Mouse (Mus musculus) heart, embryonic 16.5 days (tissue): Measurements from ENCODE around the gene Nploc4. TPM values are rescaled to one million over a fixed set of nuclear protein-coding genes. Genes with fewer than 3 reads are reported as not detected.

Experiments
- ATAC-seq: fragments of 200-750 bp; cut with Nextera tagmentation; replicated peaks from 2 replicates; pipeline ENCODE4 v1.8.0; 2017; ENCODE audit warnings: moderate number of reproducible peaks; ENCODE audit not compliant: insufficient read depth, low FRiP score; ENCODE audit errors: extremely low read depth
- H3K27ac ChIP-seq: fragments of 300-500 bp; sonication (generic); 2 replicates; pipeline ENCODE4 v1.5.1; 2014; ENCODE audit warnings: mild to moderate bottlenecking, low read length, control low read depth, moderate library complexity
- H3K27me3 ChIP-seq: fragments of 300-500 bp; sonication (generic); 2 replicates; pipeline ENCODE4 v1.6.1; 2014; ENCODE audit warnings: low read length, mixed read lengths; ENCODE audit not compliant: control insufficient read depth, insufficient read depth
- H3K36me3 ChIP-seq: fragments of 300-500 bp; sonication (generic); 2 replicates; pipeline ENCODE4 v1.6.1; 2014; ENCODE audit not compliant: control insufficient read depth, insufficient read depth
- H3K4me1 ChIP-seq: fragments of 300-500 bp; sonication (generic); 2 replicates; pipeline ENCODE4 v1.6.1; 2014; ENCODE audit warnings: low read length, mixed read lengths; ENCODE audit not compliant: control insufficient read depth, insufficient read depth
- H3K4me2 ChIP-seq: fragments of 300-500 bp; sonication (generic); 2 replicates; pipeline ENCODE4 v1.6.1; 2014; ENCODE audit warnings: low read depth, mild to moderate bottlenecking, control low read depth, low read length
- H3K4me3 ChIP-seq: fragments of 300-500 bp; sonication (generic); 2 replicates; pipeline ENCODE4 v1.5.1; 2014; ENCODE audit warnings: mild to moderate bottlenecking, control low read depth, low read length
- H3K9ac ChIP-seq: fragments of 300-500 bp; sonication (generic); 2 replicates; pipeline ENCODE4 v1.6.1; 2014; ENCODE audit warnings: low read length, control low read depth
- H3K9me3 ChIP-seq: fragments of 300-500 bp; sonication (generic); replicated peaks from 2 replicates; pipeline ENCODE4 v1.6.1; 2016; ENCODE audit warnings: low read length; ENCODE audit not compliant: control insufficient read depth
- WGBS: fragments of 180-500 bp; shearing (Covaris S2); extraction: QIAGEN DNeasy Blood & Tissue Kit; methylation state at CpG from one replicate; pipeline ENCODE4 v1.1.7; 2014; 5-methylcytosine and 5-hydroxymethylcytosine counted together
- microRNA-seq: library from miRNA; unstranded; fragments of <30 nt; microRNA quantifications from one replicate; pipeline ENCODE4, GENCODE M21; 2017
- polyA plus RNA-seq: library from polyadenylated mRNA; unstranded; fragments of >200 nt; fragmentation: Nextera tagmentation; extraction: Ambion mirVana; gene quantifications from 2 replicates; pipeline ENCODE4 v1.2.1, GENCODE M21; 2015

Nploc4 gene
- polyA plus RNA-seq, 1 experiment from 2014 or later, result 26.7 TPM

GRCm38 (mm10) chr11:120342656-120343160, 94.8 kb downstream of the Nploc4 start:
- Histone ChIP-seq H3K9me3 (no peaks in the 10 kb centered on the region; the same call in 1 of the 2 replicates), H3K4me3 (no peak overlapping the region), H3K27me3 (no peaks in the 10 kb centered on the region), H3K9ac (no peak overlapping the region), H3K4me1 (peaks cover 3% of the 10 kb centered on the region), H3K36me3 (peaks cover 10% of the 10 kb centered on the region), H3K27ac (no peak overlapping the region), H3K4me2 (no peak overlapping the region)
- ATAC-seq, result no peak
- WGBS, result 91% methylated on average over 5 of the region's 5 CpGs

- WGBS, result 92% methylated on average over 4 of the region's 4 CpGs
- no peak overlapping the region for H3K27ac ChIP-seq
- H3K9ac ChIP-seq, result no peak overlapping the region
- no peak overlapping the region for H3K4me3 ChIP-seq
- H3K4me1 ChIP-seq, result peaks cover 3% of the 10 kb centered on the region
- H3K36me3 ChIP-seq, result peaks cover 7% of the 10 kb centered on the region
- ATAC-seq, result no peak
- no peaks in the 10 kb centered on the region; the same call in 1 of the 2 replicates for H3K9me3 ChIP-seq
- H3K4me2 ChIP-seq, result no peak overlapping the region
- no peaks in the 10 kb centered on the region for H3K27me3 ChIP-seq
Measured at GRCm38 (mm10) chr11:120341661-120342060, 95.8 kb downstream of the Nploc4 start.

DNA sequence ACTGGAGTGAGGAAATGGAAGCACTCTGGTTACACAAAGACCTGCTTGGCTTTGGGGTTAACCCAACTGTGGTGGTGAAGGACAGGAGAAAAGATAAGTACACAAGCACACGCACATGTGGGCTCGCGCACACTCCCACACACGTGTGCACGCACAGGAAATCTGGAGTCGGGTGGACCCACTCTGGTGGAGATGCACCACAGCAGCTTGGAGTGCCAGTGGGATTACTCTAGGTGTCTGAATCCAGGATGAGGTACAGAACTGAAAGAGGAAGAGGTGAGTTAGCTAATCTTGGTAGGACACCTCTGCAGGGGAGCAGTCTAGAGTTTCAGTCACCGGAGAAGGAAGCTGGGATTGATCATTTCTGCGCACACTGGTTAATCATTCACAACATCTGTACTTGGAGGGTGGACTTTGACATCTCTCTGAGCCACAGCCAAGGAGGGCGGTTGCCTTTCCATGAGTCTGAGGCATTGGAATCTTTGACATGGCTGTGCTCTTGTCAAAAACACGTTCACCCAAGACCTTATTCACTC, 97.5 kb downstream of the Nploc4 start:
- Histone ChIP-seq H3K4me1 (no peaks in the 10 kb centered on the region), H3K4me3 (no peak overlapping the region), H3K9me3 (no peaks in the 10 kb centered on the region; the same call in 1 of the 2 replicates), H3K27ac (no peak overlapping the region), H3K4me2 (no peak overlapping the region), H3K9ac (no peak overlapping the region), H3K36me3 (peaks cover 2% of the 10 kb centered on the region; the same call in 1 of the 2 replicates), H3K27me3 (no peaks in the 10 kb centered on the region)
- no peak for ATAC-seq
- WGBS, result 86% methylated on average over 10 of the region's 10 CpGs

DNA sequence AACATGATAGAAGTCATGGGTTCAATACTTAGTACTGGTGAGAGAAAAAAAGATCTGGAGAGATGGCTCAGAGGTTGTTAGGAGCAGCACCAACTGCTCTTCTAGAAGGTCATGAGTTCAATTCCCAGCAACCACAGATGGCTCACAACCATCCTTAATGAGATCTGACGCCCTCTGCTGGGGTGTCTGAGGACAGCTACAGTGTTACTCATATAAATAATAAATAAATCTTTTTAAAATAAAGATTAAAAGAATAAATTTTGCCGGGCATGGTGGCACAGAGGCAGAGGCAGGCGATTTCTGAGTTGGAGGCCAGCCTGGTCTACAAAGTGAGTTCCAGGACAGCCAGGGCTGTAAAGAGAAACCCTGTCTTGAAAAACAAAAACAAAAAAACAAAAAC, 98.7 kb downstream of the Nploc4 start:
- Histone ChIP-seq H3K4me3 (no peak overlapping the region), H3K9me3 (no peaks in the 10 kb centered on the region; the same call in 1 of the 2 replicates), H3K9ac (no peak overlapping the region), H3K27me3 (no peaks in the 10 kb centered on the region), H3K4me2 (no peak overlapping the region), H3K4me1 (no peaks in the 10 kb centered on the region), H3K27ac (no peak overlapping the region), H3K36me3 (no peaks in the 10 kb centered on the region)
- ATAC-seq, result no peak
- 72% methylated on average over 3 of the region's 3 CpGs for WGBS

DNA sequence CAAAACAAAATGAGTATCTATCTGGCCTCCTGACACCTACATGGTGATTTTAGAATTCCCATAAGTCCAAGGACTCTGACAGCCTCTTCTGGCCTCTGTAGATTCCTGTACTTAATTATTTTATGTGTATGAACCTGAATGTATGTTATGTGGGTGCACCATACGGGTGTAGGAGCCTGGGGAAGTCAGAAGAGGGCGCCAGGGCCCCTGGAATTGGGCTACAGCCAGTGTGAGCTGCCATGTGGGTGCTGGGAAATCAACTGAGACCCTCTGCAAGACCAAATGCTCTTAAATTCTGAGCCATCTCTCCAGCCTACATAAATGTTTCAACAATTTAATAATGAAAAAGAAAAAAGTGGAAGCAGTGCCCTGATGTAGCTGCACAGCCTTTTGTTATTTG, 100.1 kb downstream of the Nploc4 start:
- WGBS, result 41% methylated on average over 2 of the region's 2 CpGs

DNA sequence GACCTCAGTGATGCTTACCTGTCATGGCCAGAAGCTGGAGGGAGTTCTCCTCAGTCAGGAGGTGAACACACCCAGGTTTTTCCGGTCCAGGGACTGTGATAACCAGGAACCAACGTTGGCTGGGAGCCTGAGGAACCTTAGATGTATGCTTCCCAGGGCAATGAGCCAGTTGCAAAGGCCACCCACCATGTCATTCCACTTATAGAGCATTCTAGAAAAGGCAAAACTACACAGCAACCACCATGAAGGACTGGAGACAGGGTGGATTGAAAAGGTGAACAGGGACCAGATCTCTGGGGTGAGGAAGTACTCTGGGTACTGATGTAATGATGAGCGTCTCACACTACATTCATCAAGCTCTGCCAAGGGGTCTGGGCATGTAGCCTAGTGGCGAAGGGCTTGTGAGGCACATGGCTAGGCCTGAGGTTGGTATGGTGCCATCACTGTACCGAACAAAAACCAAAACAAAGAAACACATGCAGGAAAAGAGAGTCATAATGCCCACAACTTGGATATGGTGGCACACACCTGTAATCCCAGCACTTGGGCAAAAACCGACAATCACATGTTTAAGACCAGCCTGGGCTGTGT, 102.0 kb downstream of the Nploc4 start:
- no peak for ATAC-seq
- WGBS, result 72% methylated on average over 6 of the region's 6 CpGs
- no peak overlapping the region for H3K9ac ChIP-seq
- no peaks in the 10 kb centered on the region for H3K4me1 ChIP-seq
- no peak overlapping the region for H3K4me2 ChIP-seq
- no peak overlapping the region for H3K4me3 ChIP-seq
- no peaks in the 10 kb centered on the region for H3K27me3 ChIP-seq
- H3K27ac ChIP-seq, result no peak overlapping the region
- H3K9me3 ChIP-seq, result no peaks in the 10 kb centered on the region
- H3K36me3 ChIP-seq, result no peaks in the 10 kb centered on the region

More for the DNA sequence above, 100.1 kb downstream of the Nploc4 start:
- Histone ChIP-seq H3K4me3 (no peak overlapping the region), H3K9ac (no peak overlapping the region), H3K27ac (no peak overlapping the region), H3K4me2 (no peak overlapping the region), H3K9me3 (no peaks in the 10 kb centered on the region; the same call in 1 of the 2 replicates), H3K27me3 (no peaks in the 10 kb centered on the region), H3K4me1 (no peaks in the 10 kb centered on the region), H3K36me3 (no peaks in the 10 kb centered on the region)
- ATAC-seq, result no peak

Small RNAs within 50 kb of the gene (microRNA-seq; reads per million reads assigned to microRNA genes)
- gene Gm23419 (not detected), gene Mir6935 (0.98 reads per million)

Other genes starting within 250 kb of the Nploc4 start
- 4.6 and 4.7 TPM in 2 replicates for gene Bahcc1, start 204.8 kb downstream of the Nploc4 start, polyA plus RNA-seq
- 1,134 and 1,179 TPM in 2 replicates for gene Actg1, start 89.2 kb downstream of the Nploc4 start, polyA plus RNA-seq
- 0.71 and 0.91 TPM in 2 replicates for gene Fscn2, start 76.2 kb downstream of the Nploc4 start, polyA plus RNA-seq
- gene Faap100, start 58.9 kb downstream of the Nploc4 start, polyA plus RNA-seq, result 28.8 and 37.3 TPM in 2 replicates
- 0.09 TPM in 1 of 2 replicates, not detected in the other for gene Tspan10, start 4.9 kb upstream of the Nploc4 start, polyA plus RNA-seq
- 0.28 and 0.29 TPM in 2 replicates for gene Pde6g, start 15.8 kb upstream of the Nploc4 start, polyA plus RNA-seq
- 23.2 and 23.5 TPM in 2 replicates for gene Oxld1, start 20.4 kb upstream of the Nploc4 start, polyA plus RNA-seq
- 25.4 and 27.4 TPM in 2 replicates for gene Ccdc137, start 20.4 kb upstream of the Nploc4 start, polyA plus RNA-seq
- 33.6 and 34.2 TPM in 2 replicates for gene Arl16, start 29.9 kb upstream of the Nploc4 start, polyA plus RNA-seq
- 247 and 252 TPM in 2 replicates for gene Mrpl12, start 46.9 kb upstream of the Nploc4 start, polyA plus RNA-seq
- 39.6 and 43.9 TPM in 2 replicates for gene Slc25a10, start 54.1 kb upstream of the Nploc4 start, polyA plus RNA-seq
- 1.4 and 2.7 TPM in 2 replicates for gene Gcgr, start 93.0 kb upstream of the Nploc4 start, polyA plus RNA-seq
- 134 and 139 TPM in 2 replicates for gene Mcrip1, start 112.0 kb upstream of the Nploc4 start, polyA plus RNA-seq
- gene Ppp1r27, start 113.4 kb upstream of the Nploc4 start, polyA plus RNA-seq, result 3.3 and 8.5 TPM in 2 replicates
- 435 and 437 TPM in 2 replicates for gene P4hb, start 135.5 kb upstream of the Nploc4 start, polyA plus RNA-seq
- gene Arhgdia, start 143.9 kb upstream of the Nploc4 start, polyA plus RNA-seq, result 435 and 439 TPM in 2 replicates
- 223 and 229 TPM in 2 replicates for gene Alyref, start 160.7 kb upstream of the Nploc4 start, polyA plus RNA-seq
- 179 and 193 TPM in 2 replicates for gene Anapc11, start 160.7 kb upstream of the Nploc4 start, polyA plus RNA-seq
- 13.6 and 15.5 TPM in 2 replicates for gene Npb, start 170.8 kb upstream of the Nploc4 start, polyA plus RNA-seq
- gene Pcyt2, start 180.2 kb upstream of the Nploc4 start, polyA plus RNA-seq, result 109 and 117 TPM in 2 replicates
- 21.1 and 28.1 TPM in 2 replicates for gene Sirt7, start 187.5 kb upstream of the Nploc4 start, polyA plus RNA-seq
- 14.7 and 19.1 TPM in 2 replicates for gene Mafg, start 195.9 kb upstream of the Nploc4 start, polyA plus RNA-seq
- 15.2 and 18.5 TPM in 2 replicates for gene Pycr1, start 206.1 kb upstream of the Nploc4 start, polyA plus RNA-seq
- 17.0 and 19.5 TPM in 2 replicates for gene Myadml2, start 210.4 kb upstream of the Nploc4 start, polyA plus RNA-seq
- gene Notum, start 223.5 kb upstream of the Nploc4 start, polyA plus RNA-seq, result 0.20 and 1.00 TPM in 2 replicates
- 105 and 109 TPM in 2 replicates for gene Aspscr1, start 235.3 kb upstream of the Nploc4 start, polyA plus RNA-seq